Mouse (Mus musculus) fat pad, adult 2 months (tissue): ENCODE measurements around the gene Myh6.

ENCODE experiments used
- DNase-seq: peaks from one replicate; pipeline ENCODE4 v3.0.0-alpha.2; 2011; ENCODE audit warnings: low read depth, low spot score; ENCODE audit errors: extremely low read depth

The Myh6 gene

DNA sequence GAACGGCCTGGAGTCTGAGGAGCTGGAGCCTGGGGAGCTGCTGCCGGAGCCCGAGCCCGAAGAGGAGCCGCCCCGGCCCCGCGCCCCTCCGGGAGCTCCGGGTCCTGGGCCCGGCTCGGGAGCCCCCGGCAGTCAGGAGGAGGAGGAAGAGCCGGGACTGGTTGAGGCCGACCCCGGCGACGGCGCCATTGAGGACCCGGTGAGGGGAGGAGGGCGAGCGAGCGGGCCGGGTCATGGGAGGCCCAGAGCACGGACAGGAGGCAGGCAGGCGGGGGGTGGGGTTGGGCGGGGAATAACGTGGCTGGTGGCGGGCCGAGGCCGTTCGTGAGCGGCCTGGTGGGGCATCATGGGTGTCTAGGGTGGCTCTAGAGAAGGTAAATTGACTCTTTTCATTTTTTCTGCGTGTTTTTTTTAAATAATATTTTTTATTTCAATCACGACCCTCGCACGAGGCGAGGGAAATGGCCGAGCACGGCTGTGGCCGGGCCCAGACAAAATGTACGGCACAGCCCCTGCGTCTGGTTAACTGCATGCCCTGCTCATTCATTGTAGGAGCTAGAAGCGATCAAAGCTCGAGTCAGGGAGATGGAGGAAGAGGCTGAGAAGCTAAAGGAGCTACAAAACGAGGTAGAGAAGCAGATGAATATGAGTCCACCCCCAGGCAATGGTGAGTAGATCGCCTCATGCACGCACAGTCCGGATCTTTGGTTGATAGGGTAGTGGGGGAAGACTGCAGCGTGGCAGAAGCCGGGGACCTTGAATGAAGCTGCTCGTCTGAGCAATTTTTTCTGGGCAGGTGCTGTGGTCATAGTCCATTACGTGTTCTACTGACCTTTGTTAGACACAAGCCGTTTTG is 72.2 kb downstream of the Myh6 start:
- DNase-seq, result no peak

DNA sequence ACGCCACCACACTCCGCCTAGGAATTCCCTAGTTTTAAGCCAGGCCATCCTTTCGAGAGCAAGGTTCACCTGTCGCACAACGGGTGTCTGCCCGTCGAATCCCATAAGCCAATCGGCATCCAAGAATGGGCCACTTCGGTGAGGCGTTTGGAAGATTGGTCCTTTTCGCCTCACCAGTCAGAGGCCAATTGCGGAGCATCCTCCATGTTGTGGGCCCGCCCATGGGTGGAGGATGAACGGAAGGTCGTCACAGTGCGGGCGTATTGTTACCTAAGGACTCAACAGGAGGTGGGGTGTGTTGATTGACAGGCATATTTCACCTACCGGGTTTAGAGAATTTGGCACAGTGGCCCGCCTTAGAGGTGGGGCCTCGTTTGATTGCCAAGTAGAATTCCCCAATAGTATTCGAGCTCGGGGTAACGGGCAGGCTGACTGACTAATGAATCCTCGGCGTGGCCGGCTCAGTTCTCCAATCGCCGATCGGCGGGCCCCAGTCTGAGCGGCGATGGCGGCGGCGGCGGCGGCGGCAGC is 73.0 kb downstream of the Myh6 start:
- peak; percentile 98 for DNase-seq

DNA sequence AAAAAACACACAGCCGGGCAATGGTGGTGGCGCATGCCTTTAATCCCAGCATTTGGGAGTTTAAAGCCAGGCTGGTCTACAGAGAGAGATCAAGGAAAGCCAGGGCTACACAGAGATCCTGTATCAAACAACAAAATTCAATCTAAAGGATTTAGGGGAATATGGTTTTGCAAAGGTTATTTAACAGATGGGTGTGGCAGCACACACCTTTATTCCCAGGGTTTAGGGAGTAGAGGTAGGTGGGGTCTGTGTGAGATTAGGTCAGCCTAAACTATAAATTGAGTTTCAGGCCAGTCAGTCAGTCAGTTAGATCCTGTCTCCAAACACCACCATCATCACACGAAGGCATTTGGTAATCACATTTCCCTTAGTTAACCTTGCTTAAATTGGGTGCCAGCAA is 74.5 kb downstream of the Myh6 start, which contains the start of gene Pabpn1:
Gene Pabpn1 (plus strand): TSS at position 301 of the 400 bp plus-strand sequence.
- DNase-seq, result no peak
